Comparison of ENCODE assay signal across 24 mouse cellular contexts in the genomic region with DNA sequence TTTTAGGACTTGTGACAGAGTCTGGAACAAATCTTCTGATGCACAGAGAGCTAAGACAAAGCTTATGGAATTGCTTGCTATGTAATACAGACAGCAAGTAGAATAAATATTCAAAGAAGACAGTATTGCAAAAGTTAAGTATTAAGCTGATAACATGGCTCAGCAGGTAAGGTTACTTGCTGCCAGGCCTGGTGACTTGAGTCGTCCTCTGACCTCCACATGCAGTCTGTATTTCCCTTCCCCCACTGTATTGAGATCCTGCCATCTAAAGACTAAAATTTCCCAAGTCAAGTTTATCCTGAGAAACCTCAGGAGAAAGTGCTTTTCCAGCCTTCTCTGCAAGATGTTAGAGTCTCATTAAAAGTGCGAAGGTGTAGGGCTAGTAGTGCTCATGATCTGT.
"Had no signal": no experiment of that assay in that cellular context is flagged by ENCODE, and none has a peak within 500 bp of the region (broad histone marks: within the 10 kb centered on the region; RNA-seq: fewer than 3 reads in every experiment).

No protein-coding gene starts in this region.

- ATAC-seq: forebrain, embryonic 16.5 days; hindbrain, embryonic 16.5 days; inflammation-experienced regulatory T-cells, adult 6 months; intestine, postnatal 0 days; liver, postnatal 0 days had no signal

- H3K4me2 ChIP-seq: heart, embryonic 12.5 days; hindbrain, embryonic 12.5 days; hindbrain, embryonic 14.5 days; limb, embryonic 12.5 days; liver, embryonic 11.5 days; liver, embryonic 13.5 days; liver, embryonic 15.5 days had no signal

- H3K27me3 ChIP-seq: heart, embryonic 12.5 days; hindbrain, embryonic 12.5 days; limb, embryonic 12.5 days; liver, embryonic 13.5 days; liver, embryonic 15.5 days had no signal

- H3K4me3 ChIP-seq: gastrocnemius, adult 2 months; heart, embryonic 10.5 days; heart, embryonic 12.5 days; hindbrain, embryonic 10.5 days; hindbrain, embryonic 12.5 days; layer of hippocampus, adult 2 months; left cerebral cortex, adult 2 months; limb, embryonic 10.5 days; limb, embryonic 12.5 days; liver, embryonic 13.5 days; liver, embryonic 15.5 days had no signal

- H3K36me3 ChIP-seq: heart, embryonic 10.5 days; heart, embryonic 12.5 days; hindbrain, embryonic 10.5 days; hindbrain, embryonic 12.5 days; limb, embryonic 10.5 days; limb, embryonic 12.5 days; liver, embryonic 13.5 days; liver, embryonic 15.5 days had no signal

- H3K9me3 ChIP-seq: heart, embryonic 10.5 days; heart, embryonic 12.5 days; hindbrain, embryonic 10.5 days; hindbrain, embryonic 12.5 days; limb, embryonic 10.5 days; limb, embryonic 12.5 days; liver, embryonic 13.5 days; liver, embryonic 15.5 days had no signal

- DNase-seq: gastrocnemius, adult 2 months; gastrocnemius, postnatal 10 days; gastrocnemius, postnatal 25 days; heart, adult 18-20 months; heart, postnatal 10 days; heart, postnatal 4 days; liver; liver, embryonic 13.5 days; liver, postnatal 0 days had no signal

- H3K27ac ChIP-seq: gastrocnemius, adult 2 months; heart, embryonic 10.5 days; hindbrain, embryonic 10.5 days; hindbrain, embryonic 12.5 days; hindbrain, embryonic 14.5 days; layer of hippocampus, adult 2 months; left cerebral cortex, adult 2 months; limb, embryonic 10.5 days; limb, embryonic 12.5 days; liver, embryonic 13.5 days; liver, embryonic 15.5 days had no signal

- H3K4me1 ChIP-seq: heart, embryonic 10.5 days; heart, embryonic 12.5 days; hindbrain, embryonic 10.5 days; hindbrain, embryonic 12.5 days; limb, embryonic 10.5 days; limb, embryonic 12.5 days; liver, embryonic 13.5 days; liver, embryonic 15.5 days had no signal

- H3K9ac ChIP-seq: heart, embryonic 12.5 days; hindbrain, embryonic 12.5 days; hindbrain, embryonic 14.5 days; limb, embryonic 12.5 days; liver, embryonic 13.5 days; liver, embryonic 15.5 days; liver, postnatal 0 days had no signal
